Mouse (Mus musculus) CD4-positive, CD25-positive, alpha-beta regulatory T cell, adult 2 months (primary cell): ENCODE results near the gene Clpx.
A peak's percentile ranks its signal among the peaks of the same experiment; 100 is the strongest.
"Not testable (repeated sequence)": the region's sequence is repeated elsewhere in the genome, so short reads cannot be mapped to it uniquely, and the experiment has no call there.

ENCODE experiments used
- DNase-seq: peaks from one replicate; pipeline ENCODE4 v3.0.0-alpha.2; 2012; ENCODE audit warnings: low read depth, low spot score

Gene Clpx

DNA sequence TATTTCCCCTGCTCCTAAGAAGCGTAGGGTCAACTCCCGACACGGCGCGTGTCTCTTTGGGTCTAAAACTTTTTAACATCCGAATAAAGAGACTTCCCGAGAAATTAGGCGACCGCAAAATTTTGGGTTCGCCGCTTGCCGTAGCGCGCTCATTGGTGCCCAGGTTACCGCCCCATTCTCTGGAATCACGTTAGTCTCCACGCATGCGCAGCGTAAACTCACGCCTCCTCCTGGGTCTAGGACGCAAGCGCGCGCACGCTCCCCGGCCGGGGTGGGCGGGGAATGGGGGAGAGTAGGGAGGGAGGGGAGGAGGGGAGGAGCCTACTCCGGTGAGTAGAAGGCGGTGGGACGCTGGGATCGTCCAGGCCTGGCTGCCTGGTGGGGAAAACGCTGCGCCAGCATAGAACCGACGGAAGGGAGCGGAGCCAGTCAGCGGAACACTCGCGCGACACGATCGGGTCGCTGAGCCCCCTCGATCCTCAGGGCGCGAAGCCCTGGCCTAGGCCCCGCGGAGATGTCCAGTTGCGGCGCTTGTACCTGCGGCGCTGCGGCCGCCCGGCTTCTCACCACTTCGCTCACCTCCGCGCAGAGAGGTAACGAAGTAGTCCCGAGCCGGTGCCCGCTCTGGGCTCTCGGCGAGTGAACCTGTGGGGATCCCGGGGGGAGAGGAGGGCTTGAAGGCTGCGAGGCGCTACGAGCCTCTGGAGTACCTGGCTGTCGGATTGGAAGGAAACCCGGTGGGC is at the start of gene Clpx:
Gene Clpx (plus strand): TSS at position 288 of the 743 bp plus-strand sequence.
- peak; percentile 99 for DNase-seq

DNA sequence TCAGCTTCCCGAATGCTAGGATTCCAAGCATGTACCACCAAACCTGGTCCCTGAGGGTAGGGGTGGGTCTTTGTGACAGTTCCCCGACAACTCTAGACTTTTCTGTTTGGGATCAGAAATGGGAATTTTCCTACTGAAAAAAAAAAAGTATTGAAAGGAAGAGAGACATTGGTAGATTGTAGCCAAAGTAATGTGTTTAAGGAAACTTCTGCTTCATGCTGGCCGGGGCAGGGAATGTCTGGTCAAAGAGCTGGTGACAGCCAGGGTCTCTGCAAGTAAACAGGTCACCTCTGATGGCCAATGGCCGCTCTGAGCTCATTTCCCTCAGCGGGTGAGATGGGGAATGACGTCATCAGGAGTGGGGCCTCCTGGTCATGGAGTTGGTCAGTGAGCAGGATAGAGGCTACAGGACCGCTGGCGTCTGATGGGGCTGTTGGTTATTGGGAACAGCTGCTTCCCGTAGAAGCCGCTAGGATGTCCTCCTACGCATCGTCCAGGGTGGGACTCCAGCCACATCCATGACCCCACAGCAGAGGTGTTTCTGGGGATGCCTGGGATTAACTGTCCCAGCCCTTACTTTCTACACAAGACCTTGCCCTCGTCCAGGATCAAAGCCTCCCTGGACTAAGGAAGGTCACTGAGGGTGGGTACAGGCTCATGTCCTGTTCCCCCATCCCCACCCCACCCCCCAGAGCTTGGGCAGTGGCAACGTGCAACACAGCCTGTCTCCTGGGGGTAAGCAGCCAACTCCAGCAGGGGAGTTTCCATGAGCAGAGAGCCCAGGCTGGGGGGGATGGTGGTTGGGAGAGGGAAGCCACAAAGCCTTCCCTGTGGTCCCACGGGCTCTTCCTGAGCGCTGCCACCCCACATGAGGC is 46.3 kb upstream of the Clpx start:
- DNase-seq, result no peak

GRCm38 (mm10) chr9:65248377-65248690 is 45.7 kb upstream of the Clpx start:
- no peak for DNase-seq

GRCm38 (mm10) chr9:65252026-65252425 is 42.0 kb upstream of the Clpx start:
- no peak for DNase-seq

- no peak for DNase-seq
Measured at GRCm38 (mm10) chr9:65255906-65256600, 38.0 kb upstream of the Clpx start.

DNA sequence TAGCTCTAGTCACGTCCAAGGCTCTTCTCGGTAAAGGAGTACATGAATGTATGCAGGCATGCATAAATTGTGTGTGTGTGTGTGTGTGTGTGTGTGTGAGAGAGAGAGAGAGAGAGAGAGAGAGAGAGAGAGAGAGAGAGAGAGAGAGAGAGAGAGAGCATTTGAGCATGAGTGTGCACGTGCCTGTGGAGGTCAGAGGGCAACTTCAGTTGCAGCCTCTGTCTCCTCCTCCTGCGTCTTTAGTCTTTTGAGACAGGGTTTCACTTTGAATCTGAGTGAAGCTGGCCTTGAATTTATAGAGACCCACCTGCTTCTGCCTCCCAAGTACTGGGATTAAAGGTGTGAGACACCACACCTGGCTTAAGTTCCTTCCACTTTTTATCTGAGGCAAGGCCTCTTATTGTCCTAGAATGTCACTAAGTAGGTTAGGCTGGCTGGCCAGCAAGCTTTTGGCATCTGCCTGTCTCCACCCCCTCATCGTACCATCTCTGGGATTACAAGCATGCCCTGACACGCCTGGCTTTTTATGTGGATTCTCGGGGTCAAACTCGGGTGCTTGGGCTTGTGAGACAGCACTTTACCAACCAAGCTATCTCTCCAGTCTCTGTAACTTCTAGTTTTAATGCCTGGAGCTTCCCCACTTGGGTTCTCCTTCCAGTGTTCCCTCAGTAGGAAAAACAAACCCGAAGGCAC is 36.7 kb upstream of the Clpx start:
- DNase-seq, result no peak

DNA sequence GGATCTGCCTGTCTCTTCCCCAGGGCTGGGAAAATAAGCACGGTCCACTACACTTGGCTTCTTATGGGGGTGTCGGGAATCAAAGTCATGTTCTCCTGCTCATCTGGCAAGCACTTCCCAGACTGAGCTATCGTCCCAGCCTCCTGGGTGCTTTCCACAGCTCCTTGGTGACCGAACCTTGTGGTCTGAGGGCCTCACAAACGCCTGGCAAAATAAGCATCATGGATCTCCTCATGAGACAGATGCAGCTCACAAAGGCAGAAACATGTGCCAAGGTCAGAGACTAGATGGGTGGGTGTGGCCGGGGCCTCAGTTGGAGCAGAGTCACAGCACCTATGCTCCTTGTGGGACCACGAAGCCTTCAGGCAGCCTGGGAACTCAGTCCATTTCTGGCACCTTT is 34.7 kb upstream of the Clpx start:
- no peak for DNase-seq

DNA sequence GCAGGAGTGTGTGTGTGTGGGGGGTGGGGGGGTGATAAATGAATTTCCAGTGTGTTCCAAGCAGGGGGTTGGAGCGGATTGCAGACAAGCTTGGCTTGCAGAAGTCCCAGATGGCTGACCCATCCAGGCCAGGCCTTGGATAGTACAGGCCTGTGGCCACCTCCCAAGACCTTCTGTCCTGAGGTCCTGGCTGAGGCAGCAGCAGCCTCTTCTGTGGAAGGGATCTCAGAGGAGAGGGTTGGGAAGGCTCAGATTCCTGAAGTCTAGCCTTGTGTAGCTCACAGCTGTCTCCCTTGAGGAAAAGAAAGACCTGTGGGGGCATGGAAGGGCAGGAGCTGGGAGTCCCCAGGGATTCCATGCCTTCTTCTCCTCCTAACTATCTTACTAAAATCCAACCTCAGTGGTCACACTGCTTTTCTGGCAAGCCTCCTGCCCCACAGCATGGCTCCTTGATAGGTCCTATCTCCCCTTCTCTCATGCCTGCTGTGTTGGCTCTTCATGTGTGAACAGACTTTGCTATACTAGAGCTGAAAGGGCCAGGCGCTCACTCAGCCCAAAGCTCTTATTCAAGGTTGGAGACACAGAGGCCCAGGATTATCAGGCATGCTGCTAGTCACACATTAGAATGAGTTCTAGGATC is 32.3 kb upstream of the Clpx start:
- DNase-seq, result no peak

- no peak for DNase-seq
Measured at GRCm38 (mm10) chr9:65262641-65263120, 31.4 kb upstream of the Clpx start.

DNA sequence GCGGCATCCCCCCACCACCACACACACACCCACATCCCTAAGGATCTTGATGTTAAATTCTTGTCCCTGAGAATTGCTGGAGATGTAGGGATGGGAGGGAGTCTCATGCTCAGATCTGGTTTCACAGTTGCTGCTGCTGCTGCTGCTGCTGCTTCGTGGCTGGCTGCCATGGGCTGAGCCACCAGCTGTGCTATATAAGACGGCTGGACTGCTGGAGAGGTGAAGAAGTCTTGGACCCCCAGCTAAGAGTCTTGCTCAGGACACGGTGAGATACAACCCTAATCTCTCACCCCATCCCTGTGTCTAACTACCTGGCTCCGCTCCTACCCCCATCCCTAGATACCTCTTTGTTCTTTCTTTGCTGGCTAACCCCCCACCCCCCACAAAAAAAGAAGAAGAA is 29.1 kb upstream of the Clpx start, which contains the start of gene Cilp:
Gene Cilp (plus strand): TSS at position 222 of the 400 bp plus-strand sequence.
- DNase-seq, result no peak

DNA sequence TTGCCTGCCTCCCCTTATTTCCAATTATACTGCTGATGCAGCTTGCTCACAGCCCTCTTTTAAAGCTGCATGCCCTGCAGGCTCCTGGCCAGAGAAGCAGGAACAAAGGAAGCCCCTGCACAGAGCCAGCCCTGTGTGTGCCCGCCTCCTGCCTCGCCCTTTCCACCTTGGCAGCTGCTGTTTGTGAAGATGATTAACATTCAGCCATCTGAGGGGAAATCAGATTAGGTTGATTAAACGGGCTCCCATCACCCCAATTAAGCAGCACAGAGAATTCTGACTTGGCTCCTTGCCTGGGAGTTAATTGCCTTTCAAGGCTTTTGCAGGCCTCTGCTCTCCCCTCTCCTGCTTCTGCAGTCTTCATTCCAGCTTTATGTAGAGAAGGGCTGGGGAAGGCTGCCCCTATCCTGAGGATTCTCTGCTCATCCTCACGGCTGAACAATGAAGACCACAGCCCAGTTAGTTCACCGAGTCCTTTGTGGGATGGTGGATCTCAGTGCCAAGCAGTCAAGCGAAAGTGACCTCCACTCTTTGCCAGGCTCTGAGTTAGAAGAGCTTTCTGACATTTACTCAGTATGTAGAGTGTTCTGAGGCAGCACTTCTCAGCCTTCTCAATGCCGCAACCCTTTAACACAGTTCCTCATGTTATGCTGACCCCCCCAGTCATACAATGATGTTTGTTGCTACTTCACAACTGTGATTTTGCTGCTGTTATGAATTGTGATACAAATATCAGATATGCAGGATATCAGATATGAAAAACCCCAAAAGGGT is 26.1 kb upstream of the Clpx start:
- DNase-seq, result no peak

- no peak for DNase-seq
Measured at GRCm38 (mm10) chr9:65273048-65273809, 20.8 kb upstream of the Clpx start.

DNA sequence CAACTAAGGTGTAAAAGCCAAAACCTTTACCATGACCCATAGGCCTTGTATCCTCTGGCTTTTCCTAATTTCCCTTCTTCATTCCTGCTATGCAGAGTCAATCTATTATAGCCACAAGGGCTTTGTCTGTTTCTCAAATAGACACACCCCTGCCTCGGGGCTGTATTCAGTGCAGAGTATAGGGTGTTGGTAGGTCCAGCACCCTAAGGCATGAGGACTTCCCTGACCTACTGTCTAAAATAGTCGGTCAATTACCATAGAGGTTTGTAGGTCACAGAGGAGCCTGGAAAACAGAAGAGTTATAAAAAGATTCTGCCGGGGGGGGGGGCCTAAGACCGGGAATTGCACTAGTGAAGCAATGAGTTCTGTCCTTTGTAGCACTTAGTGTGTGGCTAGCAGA is 20.2 kb upstream of the Clpx start:
- no peak for DNase-seq

- DNase-seq, result not testable (repeated sequence)
Measured at GRCm38 (mm10) chr9:65274851-65275250, 19.2 kb upstream of the Clpx start.

- no peak for DNase-seq
Measured at GRCm38 (mm10) chr9:65275810-65276530, 18.1 kb upstream of the Clpx start.

DNA sequence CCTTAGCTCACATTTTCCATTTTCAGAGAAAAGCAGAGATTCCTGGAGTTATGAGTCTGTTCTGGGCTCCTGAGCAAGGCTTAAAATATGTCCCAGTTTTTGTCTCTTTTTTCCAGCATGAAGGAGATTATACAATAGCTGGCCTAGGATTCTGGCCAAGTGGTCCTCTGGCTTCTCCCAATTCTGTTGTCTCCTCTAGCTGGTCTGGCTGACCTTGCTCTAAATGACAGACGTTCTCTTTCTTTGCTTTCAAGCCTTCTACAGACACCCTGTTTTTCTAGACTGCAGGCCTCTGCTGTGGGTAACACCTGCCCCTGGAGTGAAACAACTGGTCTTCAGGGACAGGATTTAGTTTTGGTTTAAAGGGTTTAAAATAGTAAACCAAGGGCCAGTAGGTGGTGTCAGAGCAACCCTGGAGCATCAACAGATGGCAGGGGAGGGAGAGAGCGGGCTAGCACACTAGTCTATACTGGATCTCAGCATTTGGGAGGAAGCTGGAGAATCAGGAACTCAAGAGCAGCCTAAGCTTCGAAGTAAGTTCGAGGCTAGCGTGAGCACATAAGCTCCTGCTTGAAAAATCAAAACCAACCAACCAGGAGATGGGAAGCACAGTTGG is 12.4 kb upstream of the Clpx start:
- no peak for DNase-seq

GRCm38 (mm10) chr9:65283301-65283700 is 10.8 kb upstream of the Clpx start:
- peak; percentile 71 for DNase-seq

- DNase-seq, result not testable (repeated sequence)
Measured at GRCm38 (mm10) chr9:65288252-65288651, 5.8 kb upstream of the Clpx start.
